Mouse (Mus musculus) natural killer cell, adult 2 months (primary cell): Measurements from ENCODE around the gene Tmem206.

Experiments used
- DNase-seq, 2 experiments: peaks; one replicate each; pipeline ENCODE4 v3.0.0; 2022; ENCODE audit warnings: low spot score in 2 of 2

The Tmem206 gene

DNA sequence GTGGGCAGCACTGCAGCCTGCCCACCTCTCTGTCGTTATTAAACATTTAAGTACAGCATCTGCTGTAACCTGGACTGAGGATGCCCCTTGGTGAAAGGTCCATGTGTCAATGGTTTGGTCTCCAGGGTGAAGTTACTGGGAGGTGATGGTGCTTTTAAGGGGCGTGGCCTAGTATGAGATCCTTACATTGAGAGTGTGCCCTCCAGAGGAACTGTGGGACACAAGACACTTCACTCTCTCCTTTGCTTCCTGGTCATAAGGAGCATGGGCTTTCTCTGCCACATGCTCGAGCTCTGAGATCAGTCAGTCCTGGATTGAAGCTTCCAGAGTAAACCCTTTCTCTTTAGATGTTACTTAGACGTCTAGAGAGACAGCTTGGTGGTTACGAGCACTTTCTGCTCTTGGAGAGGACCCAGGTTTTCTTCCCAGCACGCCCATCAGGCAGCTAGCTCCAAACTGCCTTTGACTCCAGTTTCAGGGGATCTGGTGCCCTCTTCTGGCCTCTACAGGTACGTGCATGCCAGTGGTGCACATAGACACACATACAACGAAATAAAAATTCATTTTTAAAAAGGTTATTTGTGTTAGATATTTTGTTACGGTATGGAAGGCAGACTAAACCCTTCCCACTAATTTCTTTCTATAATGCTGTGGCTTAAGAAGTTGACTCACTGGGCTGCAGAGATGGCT is 17.8 kb upstream of the Tmem206 start:
- DNase-seq: no peak

DNA sequence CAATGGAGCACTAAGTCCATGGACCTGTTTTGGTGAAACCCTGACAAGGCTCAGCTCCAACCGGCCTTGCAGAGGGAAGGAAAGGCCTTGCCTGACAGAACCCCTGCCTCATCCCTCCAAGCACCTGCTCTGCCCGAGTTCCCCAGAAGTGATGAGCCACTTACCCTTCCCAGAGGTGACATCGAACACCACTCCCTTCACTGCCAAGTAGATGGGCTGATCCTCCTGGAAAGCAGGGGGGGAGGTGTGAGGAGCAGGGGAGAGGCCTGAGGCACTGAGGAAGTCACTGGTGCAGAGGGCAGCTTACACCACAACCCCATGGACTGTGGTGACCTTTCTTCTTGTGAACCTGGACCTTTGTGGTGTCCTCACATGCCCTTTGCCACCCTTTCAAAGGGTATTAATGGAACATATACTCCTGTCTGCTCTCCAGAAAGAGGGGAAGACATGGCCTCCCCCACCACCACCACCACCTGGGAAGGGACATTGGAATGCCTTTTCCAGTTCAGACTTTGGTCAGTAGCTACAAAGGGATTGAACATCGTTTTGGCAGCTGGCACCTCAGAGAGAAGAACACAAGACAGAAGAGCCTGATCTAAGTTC is 14.3 kb upstream of the Tmem206 start:
- no peak for DNase-seq

DNA sequence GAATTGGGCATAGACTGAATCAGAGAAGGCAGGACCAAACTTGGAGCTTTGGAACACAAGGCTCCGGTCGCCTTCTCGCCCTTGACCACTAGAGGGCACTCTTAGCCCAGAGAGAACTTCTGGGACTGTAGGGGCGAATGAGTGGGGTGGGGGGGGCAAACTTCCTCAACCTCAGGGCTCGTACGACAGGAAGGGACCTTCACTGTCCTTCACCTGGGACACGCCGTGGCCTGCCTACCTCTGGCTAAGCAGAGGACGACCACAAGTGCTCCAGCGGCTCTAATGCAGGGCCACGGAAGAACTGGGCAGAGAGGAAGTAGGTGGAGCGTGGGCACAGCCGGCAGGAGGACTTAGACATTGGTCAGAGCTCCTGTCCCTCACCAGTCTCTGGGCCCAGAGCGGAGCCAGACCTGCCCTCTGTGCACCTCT is 13.2 kb upstream of the Tmem206 start:
- peak; percentile 72 to 79 for DNase-seq

DNA sequence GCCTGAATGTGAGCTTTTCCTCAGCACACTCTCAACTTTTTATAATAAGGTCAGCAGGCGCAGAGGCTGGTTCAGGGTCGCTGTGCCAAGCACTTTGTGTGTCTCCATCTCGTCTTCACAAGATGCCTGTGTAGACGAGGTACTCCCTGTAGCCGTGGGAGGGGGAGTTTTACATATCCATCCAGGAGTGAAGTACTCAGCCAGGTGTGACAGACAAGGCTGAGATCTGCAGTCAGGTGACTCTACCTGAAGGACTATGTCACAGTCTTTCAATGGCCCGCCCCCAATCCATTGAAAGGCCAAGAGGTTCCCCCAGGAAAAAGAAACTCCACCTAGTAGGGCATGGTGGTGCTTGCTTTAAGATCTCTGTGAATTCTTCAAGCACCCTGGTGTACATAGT is 12.6 kb upstream of the Tmem206 start:
- no peak for DNase-seq

DNA sequence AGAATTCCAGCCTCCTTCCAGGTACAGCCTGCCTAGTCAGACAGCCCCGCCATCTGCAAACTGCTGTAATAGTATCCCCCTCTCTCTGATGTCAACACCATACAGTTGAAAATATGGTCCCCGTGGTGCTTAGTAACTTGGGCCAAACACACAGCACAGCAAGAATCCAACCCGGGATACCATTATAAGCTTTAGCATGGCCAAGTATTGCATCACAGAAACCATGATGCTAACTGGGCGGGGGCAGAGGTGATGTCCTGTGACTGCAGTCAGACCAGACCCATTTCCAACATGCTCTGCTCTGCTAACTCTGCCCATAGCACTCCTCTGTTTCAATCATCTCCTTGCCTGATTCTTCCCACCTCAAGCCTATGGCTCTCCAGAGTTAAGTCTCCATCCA is 11.8 kb upstream of the Tmem206 start:
- DNase-seq: no peak

DNA sequence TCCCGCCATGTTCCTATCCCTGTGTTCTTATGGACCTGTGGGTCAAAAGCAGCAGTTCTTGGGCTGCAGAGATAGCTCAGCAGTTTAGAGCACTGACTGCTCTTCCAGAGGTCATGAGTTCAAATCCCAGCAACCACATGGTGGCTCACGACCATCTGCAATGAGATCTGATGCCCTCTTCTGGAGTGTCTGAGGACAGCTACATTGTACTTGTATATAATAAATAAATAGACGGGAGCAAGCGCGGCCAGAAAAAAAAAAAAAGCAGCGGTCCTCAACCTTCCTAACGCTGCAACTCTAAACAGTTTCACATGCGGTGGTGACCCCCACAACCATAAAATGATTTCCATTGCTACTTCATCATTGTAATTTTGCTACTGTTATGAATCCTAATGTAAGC is 8.9 kb upstream of the Tmem206 start:
- DNase-seq: no peak

DNA sequence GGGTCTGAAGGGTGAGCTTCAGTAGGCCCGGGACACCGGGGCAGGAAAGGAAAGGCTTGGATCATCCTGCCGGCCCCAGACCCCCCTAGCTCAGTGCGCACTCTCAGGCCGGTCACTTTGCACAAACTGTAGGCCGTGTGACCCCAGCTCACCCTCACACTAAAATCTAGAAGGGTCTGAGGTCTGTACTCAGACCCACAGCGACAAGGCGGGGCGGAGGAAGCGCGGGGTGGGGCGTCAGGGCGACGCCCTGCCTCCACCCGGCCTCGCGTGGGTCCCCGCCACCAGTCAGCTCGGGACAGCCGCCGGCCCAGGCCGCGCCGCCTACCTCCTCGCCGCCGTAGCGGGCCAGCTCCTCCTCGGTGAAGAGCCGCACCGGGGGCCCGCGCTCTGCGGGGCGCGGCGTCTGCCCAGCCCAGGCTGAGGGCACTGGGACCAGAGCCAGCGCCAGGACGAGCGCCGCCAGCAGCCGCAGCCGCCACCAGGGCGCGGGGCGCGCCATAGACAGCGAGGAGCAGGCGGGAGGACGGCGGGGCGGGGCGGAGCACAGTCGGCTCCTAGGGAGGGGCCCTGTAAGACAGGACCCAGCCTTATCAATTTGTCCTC is 8.0 kb upstream of the Tmem206 start, which contains the start of gene Nenf:
TSS of gene Nenf (minus strand) at position 604 of the 606 bp plus-strand sequence.
- peak; percentile 58 to 74 for DNase-seq

DNA sequence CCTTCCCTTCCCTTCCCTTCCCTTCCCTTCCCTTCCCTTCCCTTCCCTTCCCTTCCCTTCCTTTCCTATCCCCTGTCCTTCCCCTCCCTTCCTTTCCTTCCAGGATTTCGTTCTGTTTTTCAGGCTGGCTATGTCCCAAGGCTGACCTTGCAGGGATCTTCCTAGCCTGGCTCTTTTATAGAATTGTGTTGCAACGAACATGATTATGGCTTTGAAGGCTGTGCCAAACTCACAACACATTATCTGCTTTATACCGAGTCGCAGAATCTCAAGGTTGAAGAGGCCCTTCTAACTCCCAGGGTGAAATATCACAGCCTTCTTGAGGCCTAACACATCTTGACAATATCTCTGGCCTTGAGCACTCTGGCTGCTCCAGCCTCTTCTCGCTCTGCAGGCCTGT is 7.0 kb upstream of the Tmem206 start:
- no peak for DNase-seq

DNA sequence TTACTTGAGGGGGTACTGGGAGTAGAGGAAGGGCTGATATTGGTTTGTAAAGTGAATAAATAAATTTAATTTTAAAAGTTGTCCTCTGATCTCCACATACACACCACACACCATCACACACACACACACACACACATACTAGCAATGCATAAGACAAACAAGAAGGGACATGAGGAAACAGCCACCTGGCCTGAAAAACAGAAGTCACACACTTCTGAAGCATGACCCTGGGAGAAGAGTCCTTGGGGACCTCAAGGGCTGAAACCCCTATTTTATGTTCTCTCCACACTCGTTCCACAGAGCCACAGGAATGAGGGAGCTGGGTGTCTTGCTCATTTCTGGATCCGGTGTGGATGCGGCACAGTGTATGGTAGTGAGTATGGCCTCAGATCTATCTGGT is 2.3 kb upstream of the Tmem206 start:
- peak in 1 of 2 experiments; percentile 45 for DNase-seq

DNA sequence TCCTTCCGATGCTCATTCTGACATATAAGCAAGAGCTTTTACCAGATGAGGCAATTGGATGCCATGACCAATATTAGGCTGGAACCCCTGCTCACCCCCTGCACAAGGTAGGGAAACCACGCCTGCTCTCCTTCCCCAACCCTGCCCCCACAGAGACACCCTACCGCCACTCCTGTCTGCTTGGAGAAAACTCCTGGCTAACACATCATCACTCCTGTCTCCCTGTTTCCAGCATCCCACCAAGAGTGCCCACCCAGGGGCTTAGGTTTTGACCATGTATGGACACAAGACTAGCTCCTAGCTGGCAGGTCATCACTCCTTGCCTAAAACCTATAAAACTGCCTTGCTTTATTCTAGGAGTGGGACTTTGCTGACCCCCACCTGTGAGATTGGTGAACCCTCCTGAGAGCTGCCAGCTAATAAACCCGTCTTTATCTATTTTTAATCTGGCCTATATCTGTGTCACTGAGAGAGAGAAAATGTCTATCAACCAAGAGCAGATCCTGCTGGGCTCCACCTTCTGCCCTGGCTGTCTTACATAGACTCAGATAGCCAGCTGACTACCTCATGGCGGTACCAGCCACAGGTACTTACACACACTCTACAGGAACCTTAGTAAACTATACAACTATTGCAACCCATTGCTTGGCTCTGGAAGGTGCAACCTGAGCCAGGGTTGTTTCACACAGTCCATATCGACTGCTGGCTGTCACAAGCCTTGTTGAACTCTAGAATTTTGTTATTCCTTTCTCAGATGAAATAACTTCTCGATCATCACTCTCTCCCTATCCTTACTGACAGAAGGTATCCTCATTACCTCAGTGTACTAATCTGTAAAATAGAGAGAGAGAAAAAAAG is 750 bp upstream of the Tmem206 start:
- no peak for DNase-seq

DNA sequence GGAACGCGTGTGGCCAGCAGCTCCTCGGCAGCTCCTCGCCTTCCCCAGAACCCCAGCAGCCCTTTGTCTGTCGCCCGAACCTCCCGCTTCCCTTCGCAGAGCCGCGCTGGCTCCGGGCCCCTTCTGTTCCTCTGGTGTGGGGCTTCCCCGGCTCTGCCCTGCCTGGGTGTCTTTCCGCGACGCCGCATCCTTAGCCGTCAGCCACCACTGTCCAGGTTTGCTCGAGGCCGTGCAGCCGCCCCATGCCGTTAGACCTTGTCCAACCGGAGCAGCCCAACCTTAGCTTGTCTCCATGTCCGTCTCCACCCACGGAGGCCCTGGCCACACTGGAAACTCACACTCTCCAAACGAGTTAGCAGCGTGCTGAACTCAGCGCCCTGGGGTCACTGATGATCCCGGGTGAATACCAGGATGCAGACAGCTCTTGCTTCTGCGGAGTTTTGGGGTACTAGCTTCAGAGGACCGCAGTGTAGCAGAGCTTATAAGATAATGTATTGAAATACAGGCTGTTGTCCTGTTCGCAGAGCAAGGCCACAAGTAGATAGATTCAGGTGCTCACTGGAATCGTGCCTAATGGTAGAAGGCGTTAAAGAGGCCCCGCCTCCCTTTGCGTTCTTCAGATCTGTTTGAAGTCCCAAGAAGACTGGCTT is 646 bp downstream of the Tmem206 start:
- DNase-seq: peak; percentile 59 to 65

DNA sequence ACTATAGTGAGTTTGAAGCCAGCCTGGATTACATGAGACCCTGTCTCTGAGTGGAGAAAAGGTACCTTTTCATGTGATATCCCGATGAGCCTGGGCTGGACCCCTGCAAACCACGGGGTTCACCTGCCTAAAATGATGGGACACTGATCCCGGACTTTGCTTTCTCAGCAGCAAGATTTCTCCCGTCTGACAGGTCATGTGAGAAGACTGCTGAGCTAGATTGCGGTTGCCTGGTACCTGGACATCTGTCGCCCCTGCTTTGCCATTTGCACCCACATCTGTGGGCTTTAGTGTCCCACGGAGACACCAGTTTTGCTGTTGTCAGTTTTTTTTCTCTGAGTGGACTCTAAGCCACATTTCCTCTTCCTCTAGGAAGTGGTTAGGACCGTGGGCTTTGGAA is 1.5 kb downstream of the Tmem206 start:
- no peak for DNase-seq

DNA sequence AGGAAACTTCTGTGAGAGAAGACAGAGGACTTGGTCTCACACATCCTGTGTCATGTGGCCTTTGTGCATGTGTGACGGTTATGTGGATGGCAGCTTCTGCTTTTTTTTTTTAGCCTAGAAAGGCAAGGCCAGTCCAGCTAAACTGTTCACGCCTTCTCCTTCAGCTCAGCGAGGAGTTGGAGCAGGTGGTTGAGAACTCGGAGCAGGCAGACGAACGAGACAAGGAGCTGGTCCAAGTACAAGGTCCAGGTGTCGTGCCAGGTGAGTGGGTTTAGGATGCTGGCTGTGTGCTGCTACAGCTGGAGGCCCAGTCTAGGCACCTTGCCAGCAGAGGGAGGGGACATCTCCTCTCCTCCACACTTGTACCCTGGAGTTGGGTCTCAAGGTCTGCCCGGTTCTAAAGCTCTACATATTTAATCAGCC is 2.3 kb downstream of the Tmem206 start:
- peak in 1 of 2 experiments; percentile 28 for DNase-seq

DNA sequence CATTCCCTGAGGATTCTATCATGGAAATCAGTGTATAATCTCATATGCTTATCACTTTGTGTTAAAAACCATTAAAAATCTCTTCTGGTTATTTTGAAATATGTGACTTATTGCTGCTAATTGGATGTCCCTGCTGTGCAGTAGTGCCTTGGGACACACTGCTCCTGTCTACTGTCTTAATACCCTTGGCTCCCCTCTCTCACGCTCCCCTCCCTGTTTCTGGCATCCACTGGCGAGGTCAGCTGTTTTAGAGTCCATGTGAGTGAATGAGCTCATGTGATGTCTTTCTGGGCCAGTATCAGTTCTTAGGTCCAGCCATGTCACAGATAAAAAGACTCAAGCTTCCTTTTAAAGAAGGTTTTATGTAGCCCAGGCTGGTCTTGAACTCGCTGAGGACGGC is 4.6 kb downstream of the Tmem206 start:
- DNase-seq: no peak

DNA sequence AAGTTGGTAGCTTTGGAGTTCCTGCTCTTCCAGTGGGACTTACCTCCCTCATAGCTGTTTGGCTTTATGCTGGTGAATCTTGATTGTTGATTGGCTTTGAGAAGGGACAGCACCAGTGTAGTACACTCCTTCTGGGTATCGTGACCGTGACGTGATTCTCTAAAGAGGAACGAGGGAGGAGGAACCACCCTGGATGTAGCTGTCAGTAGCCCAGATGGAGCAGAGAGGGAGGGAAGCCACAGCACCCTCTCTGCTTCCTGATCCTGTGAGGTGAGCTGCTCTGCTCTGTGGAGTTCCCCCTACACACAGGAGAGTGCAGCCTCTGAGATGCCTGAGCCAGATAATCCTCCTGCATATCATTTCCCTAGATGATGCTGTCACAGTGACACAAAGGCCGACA is 8.8 kb downstream of the Tmem206 start:
- DNase-seq: peak in 1 of 2 experiments; percentile 29

DNA sequence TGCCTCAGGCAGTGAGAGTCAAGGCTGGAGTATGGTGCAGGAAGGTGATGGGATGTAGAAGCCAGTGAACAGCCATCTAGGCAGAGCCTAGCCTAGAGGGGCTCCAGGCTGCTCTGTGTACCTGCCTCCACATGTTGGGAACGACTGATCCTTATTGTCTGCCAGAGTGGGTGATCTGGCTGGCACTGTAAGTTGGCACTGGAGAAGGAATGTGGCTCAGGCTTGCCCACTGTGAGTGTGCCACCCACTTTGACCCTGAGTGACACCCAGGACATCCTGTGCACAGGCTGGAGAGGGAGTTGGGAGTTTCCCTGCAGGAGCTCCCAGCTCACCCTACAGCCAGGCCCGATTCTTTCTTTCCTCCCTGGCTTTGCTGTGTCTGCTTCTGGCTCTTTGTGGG is 14.2 kb downstream of the Tmem206 start:
- DNase-seq: no peak

DNA sequence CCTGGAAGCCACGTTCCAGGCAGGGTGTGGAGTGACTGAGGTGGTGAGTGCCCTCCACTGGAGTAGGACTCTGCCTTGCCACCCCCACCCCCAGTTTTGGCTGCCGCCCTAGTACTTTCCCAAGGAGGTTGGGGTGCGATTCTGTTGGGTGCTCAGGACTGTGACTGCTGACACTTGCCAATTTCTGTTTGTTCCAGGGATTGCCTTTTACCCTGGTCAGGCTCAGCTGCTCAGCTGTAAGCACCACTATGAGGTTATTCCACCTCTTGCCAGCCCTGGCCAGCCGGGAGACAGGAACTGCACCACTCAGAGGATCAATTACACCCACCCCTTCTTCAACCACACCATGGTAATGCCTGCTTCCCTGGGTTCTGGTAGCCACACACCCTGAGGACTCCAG is 14.8 kb downstream of the Tmem206 start:
- no peak for DNase-seq

DNA sequence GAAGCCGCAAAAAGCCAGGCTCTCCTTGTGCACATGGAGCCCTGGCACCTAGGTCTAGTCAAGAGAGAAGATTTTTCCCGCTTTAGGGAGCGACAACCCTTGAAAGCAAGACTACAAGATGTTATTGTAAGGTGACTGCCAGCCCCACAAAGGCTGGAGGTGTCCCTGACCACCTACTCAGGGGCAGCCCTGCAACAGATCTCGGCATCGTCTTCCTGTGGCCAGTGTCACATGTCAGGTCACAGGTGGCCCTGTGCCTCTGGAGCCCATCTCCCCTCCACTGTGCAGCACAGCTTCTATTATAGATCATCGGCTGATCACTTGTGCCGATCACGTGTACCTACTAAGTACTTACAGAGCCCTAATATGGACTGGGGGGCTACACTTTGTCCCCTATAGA is 21.9 kb downstream of the Tmem206 start:
- no peak for DNase-seq

DNA sequence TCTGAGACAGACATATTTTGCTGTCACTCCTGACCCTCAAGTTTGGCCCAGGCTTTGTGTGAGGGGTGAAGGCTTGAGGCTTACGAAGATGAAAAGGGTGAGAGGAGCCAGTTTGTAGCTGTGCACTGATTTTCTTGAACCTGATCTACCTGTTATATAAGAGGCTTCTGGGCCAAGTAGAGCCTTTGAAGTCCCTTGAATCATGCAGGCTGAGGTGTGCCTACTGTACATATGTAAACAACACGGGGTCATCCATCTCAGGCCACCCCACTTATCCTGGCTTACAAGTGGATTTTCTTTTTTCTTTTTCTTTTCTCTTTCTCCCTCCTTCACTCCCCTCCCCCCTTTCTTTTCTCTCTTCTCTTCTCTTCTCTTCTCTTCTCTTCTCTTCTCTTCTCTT is 22.9 kb downstream of the Tmem206 start:
- DNase-seq: no peak

DNA sequence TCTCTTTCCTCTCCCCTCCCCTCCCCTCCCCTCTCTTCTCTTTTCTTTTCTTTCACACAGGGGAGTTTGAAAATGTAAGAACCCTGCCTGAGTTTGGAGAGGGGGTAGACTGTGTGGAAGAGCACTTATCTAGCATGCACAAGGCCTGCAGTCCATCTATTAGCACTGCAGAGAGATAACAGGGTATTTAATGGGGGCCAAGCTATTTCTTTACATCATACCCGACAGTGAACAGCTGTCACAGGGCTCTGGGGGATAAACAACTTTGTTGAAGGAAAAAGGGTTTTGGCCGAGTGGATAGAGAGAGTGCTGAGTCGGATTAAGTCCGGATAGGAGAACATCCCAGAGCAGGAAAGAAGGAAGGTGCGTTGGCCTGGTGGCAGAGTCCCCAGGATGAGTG is 23.3 kb downstream of the Tmem206 start:
- DNase-seq: no peak

DNA sequence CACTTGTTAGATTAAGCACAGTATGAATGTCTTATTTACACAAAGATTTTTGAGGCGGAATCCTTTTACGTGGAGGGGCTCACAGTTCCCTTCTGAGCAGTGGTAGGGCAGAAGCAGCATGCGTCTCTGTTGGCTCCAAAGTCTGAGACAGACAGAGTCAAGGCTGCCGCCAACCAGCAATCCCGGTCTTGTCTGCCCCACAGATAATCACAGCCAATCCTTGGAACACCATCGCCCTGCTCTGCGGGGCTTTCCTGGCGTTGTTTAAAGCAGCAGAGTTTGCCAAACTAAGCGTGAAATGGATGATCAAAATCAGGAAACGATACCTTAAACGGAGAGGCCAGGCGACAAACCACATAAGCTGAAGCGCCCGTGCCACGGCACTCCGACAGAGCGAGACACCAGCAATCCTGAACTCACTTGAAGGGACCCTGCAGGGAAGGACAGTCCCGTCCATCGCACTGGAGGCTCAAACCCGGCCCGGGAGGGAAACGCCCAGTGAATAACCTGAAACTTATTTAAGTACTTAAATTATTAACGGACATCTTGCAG is 23.9 kb downstream of the Tmem206 start:
- no peak for DNase-seq
